Mouse (Mus musculus): Measurements from ENCODE around the gene Gm19684. TPM values are rescaled to one million over a fixed set of nuclear protein-coding genes. Genes with fewer than 3 reads are reported as not detected.
"Not testable (repeated sequence)": the region's sequence is repeated elsewhere in the genome, so short reads cannot be mapped to it uniquely, and the experiment has no call there.

Gm19684 gene
- polyA plus RNA-seq, 1 experiment from 2014 or later, result not detected

DNA sequence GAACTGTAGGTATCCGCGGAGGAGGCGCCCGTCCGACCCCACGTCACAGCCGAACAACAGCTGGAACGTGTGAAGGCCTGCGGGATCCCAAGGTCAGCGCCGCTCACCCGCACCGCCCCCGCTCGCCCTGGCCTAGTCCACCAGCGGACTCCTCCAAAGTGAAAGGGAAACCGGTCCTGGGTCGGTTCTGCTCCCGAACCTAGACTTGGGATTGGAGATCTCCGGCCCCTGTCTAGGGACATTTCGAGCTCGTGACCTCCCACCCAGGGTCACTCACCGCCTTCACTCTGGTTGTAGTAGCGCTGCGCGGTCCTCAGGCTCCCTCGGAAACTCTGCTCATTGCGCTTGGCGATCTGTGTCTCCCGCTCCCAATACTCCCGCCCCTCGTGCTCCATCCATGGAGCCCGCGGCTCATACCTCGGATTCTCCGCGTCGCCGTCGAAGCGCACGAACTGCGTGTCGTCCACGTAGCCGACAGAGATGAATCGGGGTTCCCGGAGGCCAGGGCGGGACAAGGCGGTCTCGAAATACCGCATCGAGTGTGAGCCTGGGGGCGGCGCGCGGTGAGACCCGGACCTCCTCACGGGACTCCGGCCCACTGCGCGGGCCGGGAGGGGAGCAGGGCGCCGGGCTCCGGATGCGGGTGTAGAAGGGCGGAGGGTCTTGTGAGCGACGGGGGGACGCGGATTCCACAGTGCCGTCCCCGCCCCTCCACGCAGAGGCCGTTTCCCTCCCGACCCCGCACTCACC lies 23.8 kb downstream of the Gm19684 start:
- WGBS, result 3% methylated on average over 78 of the region's 78 CpGs
- Histone ChIP-seq H3K4me2 (replicated peaks) (peak overlapping the region; percentile 55), H3K36me3 (no peaks in the 10 kb centered on the region), H3K27me3 (peaks cover 67% of the 10 kb centered on the region), H3K9me3 (replicated peaks) (no peaks in the 10 kb centered on the region), H3K9ac (0 out of 2 replicates have a peak overlapping the region, but pooled peaks have one; percentile 23), H3K27ac (no peak overlapping the region), H3K4me3 (peak overlapping the region; percentile 34), H3K4me1 (peaks cover 9% of the 10 kb centered on the region)
- ATAC-seq (ENCODE audit: low FRiP score), result peak; percentile 32; the same call in 1 of the 2 replicates

DNA sequence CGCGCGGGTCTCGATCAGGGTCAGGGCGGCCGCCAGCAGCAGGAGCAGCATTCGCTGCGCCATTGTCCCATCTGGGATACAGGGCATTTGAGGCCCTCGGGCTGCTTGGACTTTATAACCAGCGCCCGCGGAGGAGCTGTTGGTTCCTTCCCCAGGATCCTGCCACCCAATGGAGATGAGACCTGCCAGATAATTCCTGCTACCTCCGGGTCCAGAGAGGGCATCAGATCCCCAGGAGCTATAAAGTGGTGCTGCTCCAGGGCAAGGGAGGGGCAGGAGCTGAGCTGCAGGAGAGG lies 24.3 kb downstream of the Gm19684 start:
- not testable (repeated sequence) for H3K9me3 ChIP-seq (replicated peaks); H3K36me3 ChIP-seq; ATAC-seq (ENCODE audit: low FRiP score); H3K9ac ChIP-seq; H3K4me1 ChIP-seq; H3K27ac ChIP-seq
- WGBS, result 3% methylated on average over 13 of the region's 13 CpGs
- H3K4me3 ChIP-seq, result peak overlapping the region; percentile 34
- peaks cover 67% of the 10 kb centered on the region for H3K27me3 ChIP-seq
- H3K4me2 ChIP-seq (replicated peaks), result peak overlapping the region; percentile 55

DNA sequence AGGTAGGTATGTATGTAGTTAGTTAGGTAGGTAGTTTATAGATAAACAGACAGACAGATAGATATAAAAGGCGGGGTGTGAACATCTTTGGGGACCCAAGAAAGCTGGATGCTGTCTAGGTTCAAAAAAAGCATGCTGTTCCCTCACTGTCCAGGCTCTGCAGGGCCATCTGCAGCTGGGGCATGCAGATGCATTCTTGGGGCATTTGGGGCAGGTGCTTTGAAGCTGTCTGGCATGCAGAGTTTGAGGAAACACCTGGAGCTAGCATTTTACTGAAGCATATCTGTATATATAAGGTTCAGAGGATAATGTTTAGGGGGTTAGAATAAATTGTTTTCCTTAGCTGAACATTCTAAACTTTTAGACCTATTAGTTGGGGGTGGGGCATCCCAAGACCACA lies 25.5 kb downstream of the Gm19684 start:
- H3K36me3 ChIP-seq; H3K4me3 ChIP-seq; H3K27ac ChIP-seq; H3K9ac ChIP-seq; ATAC-seq (ENCODE audit: low FRiP score); H3K9me3 ChIP-seq (replicated peaks); H3K4me1 ChIP-seq; H3K4me2 ChIP-seq (replicated peaks): not testable (repeated sequence)
- 81% methylated on average over 1 of the region's 1 CpGs for WGBS
- peaks cover 61% of the 10 kb centered on the region for H3K27me3 ChIP-seq

DNA sequence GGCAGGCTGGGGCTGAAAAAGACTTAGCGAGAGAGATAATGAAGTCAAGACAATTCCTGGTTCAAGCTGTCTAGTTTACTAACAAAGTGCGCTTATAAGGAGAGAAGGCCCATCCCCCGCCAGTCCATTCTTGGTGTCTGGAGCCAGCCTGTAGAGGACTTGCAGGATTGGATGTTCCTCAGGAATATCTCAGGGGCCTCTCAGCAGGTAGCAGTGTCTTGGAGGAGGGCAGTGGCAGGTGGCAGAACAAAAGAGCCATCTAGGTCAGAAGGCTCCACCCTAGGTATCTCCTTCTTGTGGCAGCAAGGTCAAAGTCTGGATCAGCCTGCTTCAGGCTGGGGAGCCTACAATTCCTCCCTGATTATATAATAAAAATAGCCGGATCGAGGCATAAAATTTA lies 27.0 kb downstream of the Gm19684 start:
- not testable (repeated sequence) for H3K9ac ChIP-seq; H3K4me3 ChIP-seq; ATAC-seq (ENCODE audit: low FRiP score); H3K27ac ChIP-seq; H3K4me1 ChIP-seq; H3K4me2 ChIP-seq (replicated peaks); H3K9me3 ChIP-seq (replicated peaks); H3K36me3 ChIP-seq
- 70% methylated on average over 5 of the region's 5 CpGs for WGBS
- H3K27me3 ChIP-seq, result peaks cover 60% of the 10 kb centered on the region

DNA sequence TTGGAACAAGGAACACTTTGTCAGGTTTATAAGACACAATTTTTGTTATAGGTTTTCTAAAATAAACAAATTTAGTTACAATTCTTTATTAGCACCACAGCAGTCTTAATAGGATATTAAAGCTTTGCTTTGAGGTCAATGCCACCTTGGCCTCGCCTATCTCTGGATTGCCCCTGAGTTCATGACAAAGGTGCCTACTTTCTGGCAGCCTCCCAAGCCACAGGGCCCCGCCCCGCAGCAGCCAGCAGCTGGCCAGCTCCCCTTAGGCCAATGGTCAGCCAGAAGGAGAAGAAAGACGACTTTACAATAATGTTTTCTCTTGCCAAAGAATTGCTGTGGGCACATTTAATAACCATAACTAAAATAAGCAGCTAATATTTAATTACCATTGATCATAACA lies 29.7 kb downstream of the Gm19684 start:
- not testable (repeated sequence) for H3K9me3 ChIP-seq (replicated peaks); H3K4me3 ChIP-seq; H3K36me3 ChIP-seq; H3K4me2 ChIP-seq (replicated peaks); ATAC-seq (ENCODE audit: low FRiP score); H3K4me1 ChIP-seq; H3K27ac ChIP-seq; H3K9ac ChIP-seq
- 44% methylated on average over 4 of the region's 4 CpGs for WGBS
- H3K27me3 ChIP-seq, result peaks cover 63% of the 10 kb centered on the region

DNA sequence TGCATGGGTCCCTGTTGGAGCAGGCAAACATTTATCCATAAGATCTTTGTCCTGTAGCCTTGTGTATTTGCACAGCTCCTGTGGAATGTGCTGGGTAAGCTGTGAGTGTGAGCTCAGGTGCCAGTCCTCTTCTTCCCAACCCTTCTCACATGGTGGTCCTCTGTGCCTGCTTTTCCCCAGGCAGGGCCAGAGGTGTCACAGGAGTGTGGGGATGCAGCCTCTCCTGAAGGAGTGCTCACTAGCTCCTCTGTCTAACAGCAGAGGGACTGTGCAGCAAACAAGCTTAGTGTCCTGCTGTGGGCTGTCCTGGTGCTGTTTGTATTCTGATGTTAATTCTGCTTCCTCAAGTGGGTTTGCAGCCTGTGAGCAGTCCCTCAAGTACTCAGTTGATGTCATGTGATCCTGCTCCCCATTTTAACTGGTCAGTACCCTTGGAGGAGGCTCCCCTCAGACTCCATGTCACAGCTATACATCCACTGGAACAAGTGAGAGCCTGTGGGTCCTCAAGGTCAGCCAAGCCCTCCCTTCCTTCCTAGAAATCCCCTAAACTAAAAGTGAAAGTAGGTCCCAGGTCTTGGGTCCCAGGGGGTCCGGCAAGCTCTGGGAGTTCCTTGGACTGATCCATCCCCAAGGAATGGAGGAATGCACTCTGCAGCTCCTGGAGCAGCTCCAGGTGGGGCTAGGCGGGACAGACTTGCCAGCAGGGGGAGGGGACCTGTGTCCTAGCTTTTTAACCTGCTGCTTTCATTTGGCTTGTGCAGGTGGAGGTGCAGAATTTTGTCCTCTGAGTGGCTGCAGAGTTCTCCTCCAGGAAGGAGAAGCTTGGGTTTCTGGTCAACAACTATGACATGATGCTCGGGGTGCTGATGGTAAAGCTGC lies 33.0 kb downstream of the Gm19684 start:
- Histone ChIP-seq H3K4me1 (peaks cover 3% of the 10 kb centered on the region; the same call in 1 of the 2 replicates), H3K27me3 (peaks cover 70% of the 10 kb centered on the region), H3K4me2 (replicated peaks) (no peak overlapping the region), H3K36me3 (no peaks in the 10 kb centered on the region), H3K9me3 (replicated peaks) (no peaks in the 10 kb centered on the region), H3K27ac (no peak overlapping the region), H3K4me3 (no peak overlapping the region), H3K9ac (no peak overlapping the region)
- WGBS, result 29% methylated on average over 3 of the region's 3 CpGs
- no peak for ATAC-seq (ENCODE audit: low FRiP score)

DNA sequence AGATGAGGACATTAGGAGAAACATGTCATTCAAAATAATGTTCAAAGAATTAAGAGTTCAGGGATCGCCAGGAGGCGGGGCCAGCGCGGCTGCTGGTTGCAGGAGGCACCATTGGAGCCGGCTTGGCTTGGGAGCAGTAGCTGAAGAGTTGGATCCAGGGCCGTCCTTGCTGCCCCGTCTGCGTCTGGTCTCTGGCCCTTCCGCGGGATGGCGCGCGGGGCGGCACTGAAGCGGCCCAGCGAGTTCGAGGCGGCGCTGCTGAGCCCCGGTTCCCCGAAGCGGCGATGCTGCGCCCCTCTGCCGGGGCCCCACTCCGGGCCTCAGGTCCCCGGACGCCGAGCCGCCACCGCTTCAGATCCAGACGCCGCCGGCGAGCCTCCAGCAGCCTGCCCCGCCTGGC lies 36.3 kb downstream of the Gm19684 start:
- H3K4me1 ChIP-seq; H3K36me3 ChIP-seq; H3K9me3 ChIP-seq (replicated peaks); ATAC-seq (ENCODE audit: low FRiP score); H3K27ac ChIP-seq: not testable (repeated sequence)
- H3K4me2 ChIP-seq (replicated peaks), result peak overlapping the region; percentile 53
- peak overlapping the region; percentile 27 for H3K4me3 ChIP-seq
- H3K9ac ChIP-seq, result 0 out of 2 replicates have a peak overlapping the region, but pooled peaks have one; percentile 18
- peaks cover 89% of the 10 kb centered on the region for H3K27me3 ChIP-seq
- WGBS, result under 1% methylated on average over 34 of the region's 36 CpGs

DNA sequence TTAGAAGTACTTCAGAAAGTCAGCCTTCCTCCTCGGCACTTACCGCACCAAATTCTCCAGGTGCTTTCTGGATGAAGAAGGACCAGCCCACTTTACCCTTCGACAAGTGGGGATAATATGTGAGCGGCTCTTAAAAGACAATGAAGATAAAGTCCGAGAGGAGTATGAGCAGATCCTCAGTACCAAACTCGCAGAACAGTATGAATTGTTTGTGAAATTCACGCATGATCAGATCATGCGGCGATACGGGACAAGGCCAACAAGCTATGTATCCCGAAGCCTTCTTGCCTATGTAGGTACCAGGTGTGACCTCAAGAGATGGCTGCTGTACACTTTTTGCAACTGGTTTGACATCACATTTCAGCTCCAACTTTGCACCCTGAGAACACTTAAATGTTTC lies 36.8 kb downstream of the Gm19684 start:
- 10% methylated on average over 11 of the region's 11 CpGs for WGBS
- Histone ChIP-seq H3K27me3 (peaks cover 89% of the 10 kb centered on the region), H3K4me2 (replicated peaks) (peak overlapping the region; percentile 53; the same call in 1 of the 2 replicates)
- H3K36me3 ChIP-seq; H3K9me3 ChIP-seq (replicated peaks); H3K9ac ChIP-seq; H3K4me1 ChIP-seq; H3K27ac ChIP-seq; H3K4me3 ChIP-seq; ATAC-seq (ENCODE audit: low FRiP score): not testable (repeated sequence)

DNA sequence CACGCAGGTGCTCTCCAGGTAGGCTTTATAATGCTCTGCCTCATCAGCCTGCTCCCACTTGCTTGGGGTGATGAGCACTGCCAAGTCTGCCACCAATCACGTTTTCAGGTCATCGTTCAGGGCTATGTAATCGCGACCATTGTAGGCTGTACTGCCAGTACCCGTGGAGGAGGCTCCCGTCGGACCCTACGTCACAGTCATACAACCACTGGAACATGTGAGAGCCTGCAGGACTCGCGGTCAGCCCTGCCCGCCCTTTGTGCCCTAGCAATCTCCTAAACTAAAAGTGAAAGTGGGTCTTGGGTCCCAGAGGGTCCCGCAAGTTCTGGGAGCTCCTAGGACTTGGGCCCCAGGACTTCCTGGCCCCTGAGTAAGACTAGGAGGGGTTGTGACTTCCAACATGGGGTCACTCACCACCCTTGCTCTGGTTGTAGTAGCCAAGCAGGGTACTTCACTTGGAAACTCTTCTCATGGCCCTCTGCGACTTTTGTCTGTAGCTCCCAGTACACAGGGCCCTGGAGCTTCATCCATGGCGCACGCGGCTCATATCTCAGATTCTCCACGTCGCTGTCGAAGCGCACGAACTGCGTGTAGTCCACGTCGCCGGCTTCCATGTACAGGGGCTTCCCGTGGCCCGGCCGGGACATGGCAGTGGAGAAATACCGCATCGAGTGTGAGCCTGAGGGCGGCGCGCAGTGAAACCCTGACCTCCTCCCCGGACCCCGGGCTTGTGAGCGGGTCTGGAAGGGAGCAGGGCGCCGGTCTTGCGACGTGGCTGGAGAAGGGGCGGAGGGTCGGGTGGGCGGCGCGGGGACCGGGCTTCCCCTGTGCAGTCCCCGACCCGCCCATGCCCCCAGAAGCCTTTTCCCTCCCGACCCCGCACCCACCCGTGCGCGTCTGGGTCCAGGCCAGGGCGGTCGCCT lies 39.9 kb downstream of the Gm19684 start:
- Histone ChIP-seq H3K9ac (no peak overlapping the region), H3K4me3 (no peak overlapping the region), H3K36me3 (no peaks in the 10 kb centered on the region), H3K4me1 (peaks cover 7% of the 10 kb centered on the region), H3K27ac (no peak overlapping the region), H3K4me2 (replicated peaks) (peak overlapping the region; percentile 8; the same call in 1 of the 2 replicates), H3K9me3 (replicated peaks) (no peaks in the 10 kb centered on the region), H3K27me3 (peaks cover 90% of the 10 kb centered on the region)
- no peak for ATAC-seq (ENCODE audit: low FRiP score)
- WGBS, result 3% methylated on average over 51 of the region's 56 CpGs

DNA sequence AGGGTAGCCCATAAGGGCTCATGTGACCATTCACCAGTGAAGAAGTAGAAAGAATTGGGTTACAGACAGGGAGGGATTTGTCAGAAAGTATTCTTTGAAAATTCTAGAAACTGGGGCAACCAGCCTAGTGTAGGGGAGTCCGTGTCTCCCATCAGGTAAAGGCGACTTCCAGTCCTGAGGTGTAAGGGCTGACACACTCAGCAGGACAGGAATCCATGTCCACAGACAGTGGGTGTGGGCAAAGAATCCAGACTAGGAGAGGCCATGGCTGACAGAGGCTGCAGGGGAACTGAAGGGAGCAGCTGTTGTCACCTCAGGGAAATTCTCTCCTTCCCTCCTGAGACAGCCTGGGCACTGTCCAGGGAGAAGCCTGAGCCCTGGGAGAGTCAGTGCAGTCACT lies 45.4 kb downstream of the Gm19684 start:
- not testable (repeated sequence) for H3K27ac ChIP-seq; H3K4me1 ChIP-seq; H3K4me2 ChIP-seq (replicated peaks); H3K9me3 ChIP-seq (replicated peaks); ATAC-seq (ENCODE audit: low FRiP score); H3K4me3 ChIP-seq; H3K36me3 ChIP-seq; H3K9ac ChIP-seq
- WGBS, result 9% methylated on average over 2 of the region's 2 CpGs
- H3K27me3 ChIP-seq, result peaks cover 85% of the 10 kb centered on the region

DNA sequence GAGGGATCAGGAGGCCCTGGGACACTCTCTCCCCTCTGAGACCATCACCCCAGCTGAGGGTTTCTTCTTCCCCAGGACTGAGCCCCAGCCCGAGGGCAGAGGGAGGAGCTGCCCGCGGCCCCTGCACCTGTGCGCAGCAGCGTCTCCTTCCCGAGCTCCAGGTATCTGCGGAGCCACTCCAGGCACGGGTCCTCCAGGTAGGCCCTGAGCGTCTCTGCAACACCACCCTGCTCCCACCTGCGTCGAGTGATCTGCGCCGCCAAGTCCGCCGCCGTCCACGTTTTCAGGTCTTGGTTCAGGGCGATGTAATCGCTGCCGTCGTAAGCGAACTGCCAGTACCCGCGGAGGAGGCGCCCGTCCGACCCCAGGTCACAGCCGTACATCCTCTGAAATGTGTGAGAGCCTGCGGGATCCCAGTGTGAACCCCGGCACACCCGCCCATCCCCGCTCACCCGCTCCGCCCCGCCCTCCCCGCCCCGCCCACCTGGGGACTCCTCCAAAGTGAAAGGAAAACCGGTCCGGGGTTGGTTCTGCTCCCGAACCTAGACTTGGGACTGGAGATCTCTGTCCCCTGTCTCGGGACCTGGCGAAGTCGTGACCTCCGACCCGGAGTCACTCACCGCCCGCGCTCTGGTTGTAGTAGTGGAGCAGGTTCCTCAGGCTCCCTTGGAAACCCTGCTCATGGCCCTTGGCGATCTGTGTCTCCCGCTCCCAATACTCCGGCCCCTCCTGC lies 46.0 kb downstream of the Gm19684 start:
- H3K9me3 ChIP-seq (replicated peaks), result no peaks in the 10 kb centered on the region; the same call in 1 of the 2 replicates
- H3K27ac ChIP-seq, result no peak overlapping the region
- ATAC-seq (ENCODE audit: low FRiP score), result no peak
- 1% methylated on average over 51 of the region's 51 CpGs for WGBS
- no peaks in the 10 kb centered on the region for H3K36me3 ChIP-seq
- H3K9ac ChIP-seq, result no peak overlapping the region
- no peaks in the 10 kb centered on the region for H3K4me1 ChIP-seq
- peak overlapping the region; percentile 35 for H3K4me2 ChIP-seq (replicated peaks)
- peak overlapping the region; percentile 21 for H3K4me3 ChIP-seq
- peaks cover 79% of the 10 kb centered on the region for H3K27me3 ChIP-seq

Data from hindbrain, embryonic 12.5 days (tissue).